Mouse (Mus musculus): ENCODE results near the gene Slc6a3. TPM values are rescaled to one million over a fixed set of nuclear protein-coding genes. Genes with fewer than 3 reads are reported as not detected.

Slc6a3 gene
- polyA plus RNA-seq, 1 experiment from 2014 or later = 0.06 TPM

GRCm38 (mm10) chr13:73603046-73603445, 66.5 kb downstream of the Slc6a3 start:
- no peak overlapping the region for H3K27ac ChIP-seq
- peaks cover 13% of the 10 kb centered on the region for H3K4me1 ChIP-seq
- H3K27me3 ChIP-seq (replicated peaks) = 0 out of 2 replicates have a peak, but pooled peaks cover 2% of the 10 kb centered on the region
- H3K9ac ChIP-seq = peak overlapping the region; percentile 79
- H3K9me3 ChIP-seq = no peaks in the 10 kb centered on the region
- ATAC-seq (ENCODE audit: low FRiP score, low read depth) = 0 out of 2 replicates have a peak, but pooled peaks have one; percentile 17
- 61% methylated on average over 4 of the region's 4 CpGs for WGBS
- peaks cover 20% of the 10 kb centered on the region for H3K36me3 ChIP-seq
- peak overlapping the region; percentile 97 for H3K4me2 ChIP-seq (replicated peaks)
- peak overlapping the region; percentile 90 for H3K4me3 ChIP-seq

- 0 out of 2 replicates have a peak, but pooled peaks cover 2% of the 10 kb centered on the region for H3K27me3 ChIP-seq (replicated peaks)
- no peaks in the 10 kb centered on the region for H3K9me3 ChIP-seq
- H3K4me2 ChIP-seq (replicated peaks) = peak within 1 kb of the TSS; percentile 97
- WGBS = under 1% methylated on average over 53 of the region's 53 CpGs
- H3K27ac ChIP-seq = no peak within 1 kb of the TSS; the same call in 1 of the 2 replicates
- H3K9ac ChIP-seq = peak within 1 kb of the TSS; percentile 79
- peaks cover 26% of the 10 kb centered on the region for H3K36me3 ChIP-seq
- peaks cover 13% of the 10 kb centered on the region for H3K4me1 ChIP-seq
- peak; percentile 97 for ATAC-seq (ENCODE audit: low FRiP score, low read depth)
- peak within 1 kb of the TSS; percentile 90 for H3K4me3 ChIP-seq
Observed at GRCm38 (mm10) chr13:73603522-73604155, 67.1 kb downstream of the Slc6a3 start, which contains the start of gene Clptm1l. Gene Clptm1l, plus strand, starts transcription at chr13:73604006.

DNA sequence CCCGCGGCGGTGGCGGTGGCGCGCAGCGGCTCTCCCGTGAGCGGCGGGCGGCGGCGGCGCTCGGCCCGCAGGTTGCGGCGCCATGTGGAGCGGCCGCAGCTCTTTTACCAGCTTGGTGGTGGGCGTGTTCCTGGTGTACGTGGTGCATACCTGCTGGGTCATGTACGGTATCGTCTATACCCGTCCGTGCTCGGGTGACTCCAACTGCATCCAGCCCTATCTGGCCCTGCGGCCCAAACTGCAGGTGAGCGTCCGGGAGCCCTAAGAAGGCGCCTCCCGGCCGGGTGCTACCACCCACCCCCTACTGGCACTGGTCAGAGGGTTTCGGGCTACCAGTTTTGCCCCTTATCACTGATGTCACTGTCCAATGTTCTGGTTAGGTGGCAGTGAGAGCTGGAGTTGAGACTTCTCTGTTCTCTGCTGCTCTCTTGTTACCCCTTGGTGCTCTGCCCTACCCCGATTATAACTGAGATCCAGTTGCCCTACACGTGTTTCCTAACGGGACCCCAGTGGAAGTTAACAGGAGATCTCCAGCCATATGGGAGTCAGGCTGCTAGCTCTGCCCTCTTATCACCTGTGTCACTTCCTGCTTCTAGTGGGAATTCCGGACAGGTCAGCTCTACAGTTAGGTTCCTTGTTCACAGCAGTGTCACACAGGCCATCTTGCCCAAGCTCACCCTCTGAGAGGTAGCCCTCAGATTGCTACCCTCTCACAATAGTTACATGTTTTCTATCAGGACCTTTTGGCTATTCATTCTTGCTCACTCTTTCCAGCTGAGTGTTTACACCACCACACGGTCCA, 67.8 kb downstream of the Slc6a3 start:
- peak; percentile 83 for ATAC-seq (ENCODE audit: low FRiP score, low read depth)
- H3K9me3 ChIP-seq = no peaks in the 10 kb centered on the region
- H3K4me3 ChIP-seq = peak overlapping the region; percentile 90
- peak overlapping the region; percentile 97 for H3K4me2 ChIP-seq (replicated peaks)
- no peak overlapping the region; the same call in 1 of the 2 replicates for H3K27ac ChIP-seq
- WGBS = 4% methylated on average over 39 of the region's 39 CpGs
- H3K4me1 ChIP-seq = peaks cover 13% of the 10 kb centered on the region
- peaks cover 33% of the 10 kb centered on the region for H3K36me3 ChIP-seq
- peak overlapping the region; percentile 79 for H3K9ac ChIP-seq
- H3K27me3 ChIP-seq (replicated peaks) = no peaks in the 10 kb centered on the region

DNA sequence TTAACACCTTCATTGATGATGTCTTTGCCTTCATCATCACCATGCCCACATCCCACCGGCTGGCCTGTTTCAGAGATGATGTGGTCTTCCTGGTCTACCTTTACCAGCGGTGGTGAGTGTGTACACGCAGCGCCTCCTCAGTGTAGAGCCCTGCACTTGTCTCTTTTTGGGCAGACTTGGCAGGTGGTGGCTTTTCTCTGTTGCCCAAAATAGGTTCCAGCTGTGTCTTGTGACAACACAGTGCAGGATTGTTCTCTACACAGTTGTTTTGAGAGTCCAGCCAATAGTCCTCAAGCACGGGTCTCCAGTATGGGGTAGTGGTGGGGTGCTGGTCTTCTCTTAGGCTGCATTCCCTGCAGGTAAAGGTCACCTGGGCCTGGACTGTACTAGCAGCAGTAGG, 81.9 kb downstream of the Slc6a3 start:
- no peaks in the 10 kb centered on the region for H3K4me1 ChIP-seq
- peaks cover 82% of the 10 kb centered on the region for H3K36me3 ChIP-seq
- no peaks in the 10 kb centered on the region for H3K9me3 ChIP-seq
- H3K27me3 ChIP-seq (replicated peaks) = no peaks in the 10 kb centered on the region
- no peak overlapping the region for H3K9ac ChIP-seq
- H3K27ac ChIP-seq = no peak overlapping the region
- H3K4me2 ChIP-seq (replicated peaks) = no peak overlapping the region
- no peak for ATAC-seq (ENCODE audit: low FRiP score, low read depth)
- WGBS = 96% methylated on average over 5 of the region's 5 CpGs
- H3K4me3 ChIP-seq = no peak overlapping the region

- no peaks in the 10 kb centered on the region for H3K27me3 ChIP-seq (replicated peaks)
- H3K4me1 ChIP-seq = no peaks in the 10 kb centered on the region
- no peak overlapping the region for H3K4me2 ChIP-seq (replicated peaks)
- no peak overlapping the region for H3K9ac ChIP-seq
- H3K36me3 ChIP-seq = peaks cover 61% of the 10 kb centered on the region
- 73% methylated on average over 6 of the region's 6 CpGs for WGBS
- no peak overlapping the region for H3K4me3 ChIP-seq
- ATAC-seq (ENCODE audit: low FRiP score, low read depth) = no peak
- H3K9me3 ChIP-seq = no peaks in the 10 kb centered on the region
- no peak overlapping the region for H3K27ac ChIP-seq
Observed at GRCm38 (mm10) chr13:73620637-73621036, 84.1 kb downstream of the Slc6a3 start.

GRCm38 (mm10) chr13:73626410-73626744, 89.8 kb downstream of the Slc6a3 start:
- 44% methylated on average over 6 of the region's 6 CpGs for WGBS
- ATAC-seq (ENCODE audit: low FRiP score, low read depth) = peak; percentile 29; the same call in 1 of the 2 replicates
- no peak overlapping the region for H3K27ac ChIP-seq

DNA sequence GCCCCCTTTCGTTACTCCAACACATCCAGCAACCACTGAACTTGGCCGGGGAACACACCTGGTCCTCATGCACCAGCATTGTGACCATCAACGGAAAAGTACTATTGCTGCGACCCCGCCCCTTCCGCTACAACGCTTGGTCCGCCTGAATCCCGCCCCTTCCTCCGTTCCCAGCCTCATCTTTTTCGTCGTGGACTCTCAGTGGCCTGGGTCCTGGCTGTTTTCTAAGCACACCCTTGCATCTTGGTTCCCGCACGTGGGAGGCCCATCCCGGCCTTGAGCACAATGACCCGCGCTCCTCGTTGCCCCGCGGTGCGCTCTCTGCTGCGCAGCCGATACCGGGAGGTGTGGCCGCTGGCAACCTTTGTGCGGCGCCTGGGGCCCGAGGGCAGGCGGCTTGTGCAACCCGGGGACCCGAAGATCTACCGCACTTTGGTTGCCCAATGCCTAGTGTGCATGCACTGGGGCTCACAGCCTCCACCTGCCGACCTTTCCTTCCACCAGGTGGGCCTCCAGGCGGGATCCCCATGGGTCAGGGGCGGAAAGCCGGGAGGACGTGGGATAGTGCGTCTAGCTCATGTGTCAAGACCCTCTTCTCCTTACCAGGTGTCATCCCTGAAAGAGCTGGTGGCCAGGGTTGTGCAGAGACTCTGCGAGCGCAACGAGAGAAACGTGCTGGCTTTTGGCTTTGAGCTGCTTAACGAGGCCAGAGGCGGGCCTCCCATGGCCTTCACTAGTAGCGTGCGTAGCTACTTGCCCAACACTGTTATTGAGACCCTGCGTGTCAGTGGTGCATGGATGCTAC, 90.4 kb downstream of the Slc6a3 start, which contains the start of gene Tert:
TSS of gene Tert (plus strand) at position 167 of the 805 bp plus-strand sequence.
- no peaks in the 10 kb centered on the region for H3K9me3 ChIP-seq
- peak within 1 kb of the TSS; percentile 92 for H3K4me2 ChIP-seq (replicated peaks)
- peak within 1 kb of the TSS; percentile 52 for H3K4me3 ChIP-seq
- H3K4me1 ChIP-seq = peaks cover 12% of the 10 kb centered on the region
- peak within 1 kb of the TSS; percentile 69 for H3K9ac ChIP-seq
- peak; percentile 78 for ATAC-seq (ENCODE audit: low FRiP score, low read depth)
- WGBS = 14% methylated on average over 47 of the region's 47 CpGs
- H3K36me3 ChIP-seq = peaks cover 4% of the 10 kb centered on the region; the same call in 1 of the 2 replicates
- no peaks in the 10 kb centered on the region for H3K27me3 ChIP-seq (replicated peaks)
- no peak within 1 kb of the TSS for H3K27ac ChIP-seq

More at GRCm38 (mm10) chr13:73626410-73626744, 89.8 kb downstream of the Slc6a3 start:
- no peaks in the 10 kb centered on the region for H3K9me3 ChIP-seq
- H3K27me3 ChIP-seq (replicated peaks) = no peaks in the 10 kb centered on the region
- H3K9ac ChIP-seq = peak overlapping the region; percentile 69; the same call in 1 of the 2 replicates
- peak overlapping the region; percentile 52 for H3K4me3 ChIP-seq
- peaks cover 12% of the 10 kb centered on the region for H3K4me1 ChIP-seq
- peaks cover 9% of the 10 kb centered on the region; the same call in 1 of the 2 replicates for H3K36me3 ChIP-seq
- H3K4me2 ChIP-seq (replicated peaks) = peak overlapping the region; percentile 92

Other genes with a start within 250 kb of the Slc6a3 start
- 93.4 and 104 TPM in 2 replicates for gene Mrpl36, start 208.2 kb upstream of the Slc6a3 start, polyA plus RNA-seq (2016; fragmentation: Nextera tagmentation; extraction: Ambion mirVana)
- 299 and 311 TPM in 2 replicates for gene Ndufs6, start 208.2 kb upstream of the Slc6a3 start, polyA plus RNA-seq (2016; fragmentation: Nextera tagmentation; extraction: Ambion mirVana)
- 59.0 and 60.4 TPM in 2 replicates for gene Lpcat1, start 69.5 kb upstream of the Slc6a3 start, polyA plus RNA-seq (2016; fragmentation: Nextera tagmentation; extraction: Ambion mirVana)
- 124 and 134 TPM in 2 replicates for gene Clptm1l, start 67.3 kb downstream of the Slc6a3 start, polyA plus RNA-seq (2016; fragmentation: Nextera tagmentation; extraction: Ambion mirVana)
- gene Tert, start 90.2 kb downstream of the Slc6a3 start, polyA plus RNA-seq (2016; fragmentation: Nextera tagmentation; extraction: Ambion mirVana) = 5.6 and 6.1 TPM in 2 replicates
- not detected in 2 replicates for gene Slc6a18, start 141.3 kb downstream of the Slc6a3 start, polyA plus RNA-seq (2016; fragmentation: Nextera tagmentation; extraction: Ambion mirVana)
- 0.23 TPM in 2 replicates for gene Slc6a19, start 168.1 kb downstream of the Slc6a3 start, polyA plus RNA-seq (2016; fragmentation: Nextera tagmentation; extraction: Ambion mirVana)
- 31.3 and 32.6 TPM in 2 replicates for gene Slc12a7, start 196.3 kb downstream of the Slc6a3 start, polyA plus RNA-seq (2016; fragmentation: Nextera tagmentation; extraction: Ambion mirVana)

All from neural tube, embryonic 12.5 days (tissue).